Mouse (Mus musculus) stomach, postnatal 0 days (tissue): ENCODE data around the gene Bpifb9a.

Experiments
- CTCF ChIP-seq: IDR thresholded peaks from 2 replicates; pipeline ENCODE4 v1.5.1; 2016; ENCODE audit warnings: antibody characterized with exemption, low read depth, mild to moderate bottlenecking, moderate library complexity
- EP300 ChIP-seq: optimal IDR thresholded peaks from 2 replicates; pipeline ENCODE3; 2016; ENCODE audit warnings: antibody characterized with exemption

DNA sequence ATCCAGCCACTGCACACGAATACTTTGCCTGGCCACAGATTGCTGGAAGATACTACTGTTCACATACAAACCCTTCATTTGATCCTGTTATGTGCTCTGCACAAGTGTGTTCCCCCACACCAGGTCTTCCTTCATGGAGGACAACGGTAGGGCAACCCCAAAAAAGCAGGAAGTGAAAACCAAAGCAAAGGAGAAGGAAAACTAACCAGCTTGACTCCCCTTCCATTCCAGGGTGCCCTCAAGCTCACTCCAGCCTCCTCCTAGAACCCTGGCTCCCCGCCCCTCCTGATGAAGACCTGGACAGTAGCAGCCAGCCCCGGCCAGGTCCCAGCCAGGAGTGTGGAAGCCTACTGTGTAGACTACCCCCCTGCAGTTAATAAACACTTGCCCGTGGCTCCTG lies 37.7 kb upstream of the Bpifb9a start:
- no peak for TF ChIP-seq EP300
- no peak for TF ChIP-seq CTCF
